Mouse (Mus musculus): ENCODE results near the gene Nt5m. TPM values are rescaled to one million over a fixed set of nuclear protein-coding genes. Genes with fewer than 3 reads are reported as not detected.

Nt5m gene
- polyA plus RNA-seq (2012; ENCODE audit: low replicate concordance): 8.8 and 13.7 TPM in 2 replicates

DNA sequence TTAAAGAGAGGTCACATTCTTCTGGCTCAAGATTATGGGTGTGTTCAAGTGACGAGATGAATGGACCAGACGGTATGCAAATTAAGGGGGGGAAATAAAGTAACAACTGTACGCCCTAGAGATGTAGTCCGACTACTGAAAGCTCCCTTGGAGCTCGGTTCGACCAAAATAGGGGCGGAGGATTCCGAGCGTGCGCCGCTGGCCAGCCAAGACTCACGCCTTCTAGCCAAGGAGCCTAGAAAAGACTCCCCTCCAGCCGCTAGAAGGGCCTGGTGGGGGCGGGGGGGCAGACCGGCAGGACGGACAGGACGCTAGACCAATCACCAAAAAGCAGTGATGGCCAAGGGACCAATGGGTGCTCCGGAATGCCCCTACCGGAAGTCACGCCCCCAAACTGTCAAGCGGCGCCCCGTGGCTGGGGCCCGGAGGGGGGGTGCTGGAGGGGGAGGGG is at the start of gene Nt5m:
TSS of gene Nt5m (plus strand) at position 440 of the 451 bp plus-strand sequence.

DNA sequence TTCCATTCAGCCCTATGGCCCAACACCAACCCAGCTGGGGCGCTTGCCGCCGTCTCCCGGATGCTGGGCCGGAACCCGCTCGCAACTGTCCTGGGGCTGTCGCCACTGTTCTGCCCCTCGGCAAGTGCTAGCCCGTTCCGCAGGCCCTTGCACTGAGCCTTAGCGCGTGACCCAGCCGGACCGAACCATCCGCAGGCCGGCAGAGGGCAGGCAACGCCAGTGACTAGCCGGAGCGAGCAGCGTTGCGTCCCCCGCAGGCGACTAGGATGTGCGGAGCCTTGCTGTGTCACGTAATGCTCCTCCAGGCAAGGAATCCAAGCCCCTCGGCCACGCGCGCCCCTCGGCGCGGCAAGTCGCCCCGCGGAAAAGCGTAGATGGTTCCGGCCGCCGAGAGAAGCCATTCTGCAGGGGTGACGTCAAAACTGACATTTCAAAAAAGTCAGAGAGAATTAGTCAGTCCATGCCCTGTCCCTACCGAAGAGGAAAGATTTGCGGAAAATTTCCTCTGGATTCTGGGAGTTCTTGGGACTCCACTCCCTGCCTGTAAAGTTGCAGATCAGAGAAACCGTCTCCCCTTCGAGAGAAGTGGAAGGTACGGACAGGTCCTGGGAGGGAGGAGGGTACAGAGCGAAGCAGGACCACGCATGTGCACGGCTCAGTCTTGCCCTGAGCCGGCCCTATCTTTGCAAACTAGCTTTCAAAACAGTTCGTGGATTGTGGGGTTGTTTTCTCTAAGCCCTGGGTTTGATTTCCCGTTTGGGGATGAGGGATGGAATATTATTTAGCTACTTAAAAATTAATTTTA is 29.4 kb upstream of the Nt5m start, which contains the start of gene Flcn:
TSS of gene Flcn (minus strand) at position 347 of the 805 bp plus-strand sequence.

DNA sequence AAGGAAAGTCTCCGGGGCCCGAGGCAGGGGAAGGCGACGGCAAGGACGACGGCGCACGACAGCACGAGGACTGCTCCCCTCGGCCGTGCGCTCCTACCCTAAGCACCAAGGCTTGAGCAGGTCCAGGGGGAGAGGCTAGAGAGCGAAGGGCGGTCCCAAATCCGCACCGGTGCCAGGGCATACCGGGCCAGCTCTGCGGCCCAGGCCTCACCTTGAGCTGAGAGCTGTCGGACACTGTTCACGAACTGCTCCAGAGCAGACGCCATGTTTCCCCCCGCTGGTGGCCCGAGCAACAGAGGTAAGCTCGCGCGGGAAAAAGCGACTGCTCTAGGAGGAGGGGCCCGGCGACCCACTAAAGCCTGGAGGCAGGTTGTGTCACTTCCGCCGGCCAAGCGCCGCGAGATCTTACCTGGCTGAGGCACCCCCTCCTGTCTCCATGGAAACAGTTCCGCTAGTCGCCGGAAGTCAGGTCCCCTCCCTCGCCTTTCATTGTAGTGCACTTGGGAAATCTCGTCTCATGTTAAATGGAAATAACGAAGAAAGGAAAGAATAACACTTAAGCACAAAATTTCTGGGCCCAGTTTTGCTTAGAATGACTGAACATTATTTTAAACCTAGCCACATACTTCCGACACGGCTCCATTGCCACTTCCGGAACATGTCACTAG is 346 bp downstream of the Nt5m start, which contains the start of gene Cops3:
TSS of gene Cops3 (minus strand) at position 380 of the 668 bp plus-strand sequence.

Other genes starting within 250 kb of the Nt5m start
- gene Olfr223, start 246.2 kb upstream of the Nt5m start, polyA plus RNA-seq (2012; ENCODE audit: low replicate concordance): not detected in 2 replicates
- 41.2 and 67.7 TPM in 2 replicates for gene Mprip, start 178.1 kb upstream of the Nt5m start, polyA plus RNA-seq (2012; ENCODE audit: low replicate concordance)
- 0.10 and 0.17 TPM in 2 replicates for gene Pld6, start 51.8 kb upstream of the Nt5m start, polyA plus RNA-seq (2012; ENCODE audit: low replicate concordance)
- gene Flcn, start 29.4 kb upstream of the Nt5m start, polyA plus RNA-seq (2012; ENCODE audit: low replicate concordance): 21.5 and 55.5 TPM in 2 replicates
- 11.0 and 14.2 TPM in 2 replicates for gene Cops3, start 391 bp downstream of the Nt5m start, polyA plus RNA-seq (2012; ENCODE audit: low replicate concordance)
- 18.5 and 30.9 TPM in 2 replicates for gene Med9, start 108.8 kb downstream of the Nt5m start, polyA plus RNA-seq (2012; ENCODE audit: low replicate concordance)
- gene Rasd1, start 125.5 kb downstream of the Nt5m start, polyA plus RNA-seq (2012; ENCODE audit: low replicate concordance): 0.07 and 0.11 TPM in 2 replicates
- 0.73 and 3.8 TPM in 2 replicates for gene Pemt, start 207.0 kb downstream of the Nt5m start, polyA plus RNA-seq (2012; ENCODE audit: low replicate concordance)

Data from hematopoietic multipotent progenitor cell, adult 10-12 weeks (in vitro differentiated cells).